Mouse (Mus musculus) megakaryocyte-erythroid progenitor cell, adult 5-6 weeks (primary cell): ENCODE results near the gene D130043K22Rik. TPM values are rescaled to one million over a fixed set of nuclear protein-coding genes. Genes with fewer than 3 reads are reported as not detected.
"Not testable (repeated sequence)": the region's sequence is repeated elsewhere in the genome, so short reads cannot be mapped to it uniquely, and the experiment has no call there.

Source experiments
- ATAC-seq: replicated peaks from 2 replicates; pipeline ENCODE4 v1.8.0; 2016; ENCODE audit warnings: mild to moderate bottlenecking, inconsistent platforms; ENCODE audit not compliant: severe bottlenecking, poor library complexity, low FRiP score, low TSS enrichment
- total RNA-seq, 2 experiments: library from RNA; stranded (forward) in 1 of 2; stranded (reverse) in 1 of 2; fragments of 200-1000, 215-1000 nt in 1 of 2; fragments of >200 nt in 1 of 2; fragmentation: Nextera tagmentation in 1 of 2; gene quantifications; 2 replicates each; pipeline ENCODE4 v1.2.3; 2014 to 2017

The D130043K22Rik gene
- total RNA-seq, 2 experiments from 2014 or later: 0.38 TPM; not detected in 1

DNA sequence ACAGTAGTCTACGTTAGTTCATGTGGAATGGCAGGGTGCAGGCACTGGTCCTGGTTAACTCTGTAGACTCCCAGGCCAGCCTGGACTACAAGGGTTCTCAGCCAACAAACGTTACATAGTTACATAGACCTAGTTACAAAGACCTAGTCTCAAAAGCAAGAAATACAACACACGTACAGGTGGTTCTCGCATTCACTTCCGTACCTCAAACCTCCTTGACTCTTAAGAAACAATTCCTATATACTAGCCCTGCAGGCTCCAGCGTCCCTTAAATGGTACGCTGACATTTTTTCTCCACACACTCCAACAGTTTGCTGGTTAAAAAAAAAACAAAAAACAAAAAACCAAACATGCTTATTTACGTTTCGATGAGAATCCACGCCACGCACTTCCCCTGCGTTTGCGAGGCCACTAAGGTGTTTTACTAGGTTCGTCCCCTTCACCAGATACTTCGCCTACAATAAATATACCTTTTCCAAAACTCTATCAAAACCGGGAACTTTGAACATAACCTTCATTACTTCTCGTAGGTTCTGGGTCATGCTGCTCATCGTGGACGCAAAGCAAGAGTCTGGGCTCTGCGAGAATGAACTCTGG, 14.1 kb upstream of the D130043K22Rik start:
- peak; percentile 22 for ATAC-seq

DNA sequence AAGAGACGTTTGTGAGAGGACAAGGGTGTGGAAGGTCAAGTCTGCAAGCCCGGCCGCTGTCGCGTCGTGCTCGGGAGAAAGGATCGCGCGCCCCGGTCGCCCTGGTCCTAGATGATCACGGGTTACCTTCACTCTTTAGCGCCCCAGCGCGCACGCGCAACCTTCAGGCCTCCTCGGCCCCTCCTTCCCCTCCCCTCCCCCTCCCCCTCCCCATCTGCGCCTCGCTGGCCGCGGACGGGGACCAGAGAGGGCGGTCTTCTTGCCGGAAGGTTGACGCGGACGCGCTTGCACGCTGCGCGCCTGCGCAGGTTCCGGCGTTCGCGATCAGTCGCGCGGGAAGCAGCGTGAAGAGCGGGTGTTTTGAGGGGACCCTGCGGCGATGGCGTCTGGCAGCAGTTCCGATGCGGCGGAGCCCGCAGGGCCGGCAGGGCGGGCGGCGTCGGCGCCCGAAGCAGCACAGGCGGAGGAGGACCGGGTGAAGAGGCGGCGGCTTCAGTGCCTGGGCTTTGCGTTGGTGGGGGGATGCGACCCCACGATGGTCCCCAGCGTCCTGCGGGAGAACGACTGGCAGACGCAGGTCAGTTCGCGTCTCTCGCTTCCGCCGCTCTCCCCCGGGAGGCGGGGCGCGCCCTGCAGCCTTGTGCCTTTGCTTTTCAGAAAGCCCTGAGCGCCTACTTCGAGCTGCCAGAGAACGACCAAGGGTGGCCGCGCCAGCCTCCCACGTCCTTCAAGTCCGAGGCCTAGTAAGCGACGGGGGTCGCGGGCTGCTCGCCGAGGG, 13.4 kb upstream of the D130043K22Rik start, which contains the start of the genes Acot13 and Tdp2:
Gene Acot13 (minus strand): TSS at position 188 of the 778 bp plus-strand sequence.
Gene Tdp2 (plus strand): TSS at position 327 of the 778 bp plus-strand sequence.
- ATAC-seq: peak; percentile 93

DNA sequence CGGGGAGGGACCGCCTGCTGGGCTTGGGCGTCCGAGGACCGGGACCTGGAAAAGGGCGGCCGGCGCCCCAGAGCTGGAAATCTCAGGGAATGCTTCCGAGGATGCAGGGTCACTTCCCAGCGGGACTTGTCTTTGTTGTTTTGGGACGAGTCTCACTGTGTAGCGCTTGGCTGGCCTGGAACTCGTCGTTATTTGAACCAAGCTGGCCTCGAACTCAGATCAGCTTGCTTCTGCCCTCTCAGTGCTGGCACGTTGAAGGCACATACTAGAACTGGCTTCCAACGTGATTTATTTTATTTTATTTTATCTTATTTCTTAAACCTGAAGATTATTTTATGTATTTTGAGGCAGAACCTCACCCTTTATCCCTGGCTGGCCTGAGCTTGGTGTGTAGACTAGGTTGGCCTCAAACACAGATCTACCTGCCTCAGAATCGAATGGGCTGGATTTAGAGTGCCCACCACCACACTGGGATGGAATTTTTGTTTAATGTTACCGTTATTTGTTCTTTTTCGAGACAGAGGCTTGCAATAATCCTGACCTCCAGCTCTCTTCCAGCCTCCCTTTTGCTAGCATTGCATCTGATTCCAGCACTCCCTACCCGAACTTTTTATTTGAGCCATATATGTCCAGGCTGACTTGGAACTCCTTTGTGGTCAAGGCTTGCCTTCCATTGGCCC, 12.7 kb upstream of the D130043K22Rik start:
- no peak for ATAC-seq

DNA sequence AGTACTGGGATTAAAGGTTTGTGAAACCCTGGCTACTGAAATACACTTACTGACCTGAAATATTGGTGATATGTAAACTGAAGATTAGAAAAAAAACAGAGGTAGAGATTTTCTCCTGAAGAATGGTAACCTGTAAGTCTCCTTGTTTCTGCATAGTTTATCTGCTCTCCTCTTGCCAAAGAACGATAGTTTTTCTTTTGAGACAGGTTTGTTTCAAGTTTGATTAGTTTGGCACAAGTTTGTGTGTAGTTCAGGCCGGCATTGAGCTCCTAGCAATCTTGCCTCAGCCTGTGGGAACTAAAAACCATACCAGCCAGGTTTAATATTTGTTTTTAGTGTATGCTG, 12.2 kb upstream of the D130043K22Rik start:
- no peak for ATAC-seq

DNA sequence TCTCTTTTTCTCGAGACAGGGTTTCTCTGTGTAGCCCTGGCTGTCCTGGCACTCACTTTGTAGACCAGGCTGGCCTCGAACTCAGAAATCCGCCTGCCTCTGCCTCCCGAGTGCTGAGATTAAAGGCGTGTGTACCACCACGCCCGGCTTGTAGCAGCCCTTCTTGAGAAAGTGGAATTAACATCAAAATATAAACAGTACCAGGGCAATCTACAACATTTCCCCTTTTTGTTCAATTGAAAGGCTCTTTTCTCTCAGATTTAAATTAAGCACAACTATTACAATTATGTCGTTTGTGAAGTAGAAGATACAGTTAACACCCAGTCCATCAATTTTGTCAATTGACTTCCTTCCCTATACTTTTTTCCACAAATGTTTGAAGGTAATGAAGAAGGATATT, 7.2 kb upstream of the D130043K22Rik start:
- not testable (repeated sequence) for ATAC-seq

DNA sequence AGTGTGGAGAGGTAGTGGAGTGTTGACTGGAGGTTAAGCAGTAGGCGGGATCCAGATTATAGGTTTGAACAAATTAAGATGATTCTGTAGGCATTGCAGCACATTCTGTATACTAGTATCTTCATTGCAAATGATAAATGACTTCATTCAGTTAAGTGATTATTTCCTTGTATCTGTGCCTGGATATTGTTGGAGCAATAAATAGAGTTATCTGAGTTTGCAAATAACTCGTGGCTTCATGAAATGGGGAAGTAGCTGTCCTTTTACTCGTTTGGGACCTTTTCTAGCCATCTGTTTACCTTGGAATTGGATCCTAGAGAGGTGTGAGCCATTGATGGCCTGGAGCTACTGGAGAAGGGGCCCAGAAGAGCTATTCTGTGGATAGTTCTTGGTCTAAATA, 5.1 kb upstream of the D130043K22Rik start:
- no peak for ATAC-seq

DNA sequence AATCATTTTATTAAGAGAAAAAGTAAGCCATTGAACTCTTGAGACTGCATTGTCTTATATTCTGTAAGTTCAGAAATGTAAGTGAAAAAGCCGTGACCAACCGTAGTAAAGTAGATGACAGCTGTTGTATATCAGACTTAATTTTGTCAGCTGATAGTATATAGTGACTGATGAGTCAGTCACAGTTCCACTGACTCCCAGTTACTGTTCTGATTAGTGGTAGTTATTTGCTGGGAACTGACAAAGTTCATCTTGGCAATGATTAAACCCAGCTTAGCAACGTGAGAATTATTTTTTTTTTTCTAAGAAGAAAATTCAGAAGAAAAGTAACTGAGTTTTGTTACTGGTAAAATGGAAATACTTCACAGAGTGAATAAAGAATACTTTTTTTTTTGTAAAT, 3.2 kb upstream of the D130043K22Rik start:
- no peak for ATAC-seq

DNA sequence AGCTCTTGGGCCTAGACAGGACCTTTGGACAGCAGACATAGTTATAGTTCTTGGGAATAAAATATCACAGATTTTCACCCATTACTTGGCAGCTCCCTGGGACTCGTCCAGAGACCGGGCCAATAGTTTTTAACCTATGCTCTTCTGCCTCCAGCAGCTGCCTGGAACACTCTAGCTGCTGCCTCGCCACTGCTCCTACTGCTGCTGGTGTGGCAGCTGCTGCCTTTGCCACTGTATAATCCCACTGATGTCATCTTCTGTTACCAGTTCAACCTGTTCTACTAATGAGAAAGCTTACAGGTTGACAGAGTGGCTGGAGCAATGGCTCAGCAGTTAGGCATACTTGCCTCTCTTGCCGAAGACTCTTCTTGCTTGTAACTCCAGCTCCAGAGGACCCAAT, 4.4 kb downstream of the D130043K22Rik start:
- no peak for ATAC-seq

DNA sequence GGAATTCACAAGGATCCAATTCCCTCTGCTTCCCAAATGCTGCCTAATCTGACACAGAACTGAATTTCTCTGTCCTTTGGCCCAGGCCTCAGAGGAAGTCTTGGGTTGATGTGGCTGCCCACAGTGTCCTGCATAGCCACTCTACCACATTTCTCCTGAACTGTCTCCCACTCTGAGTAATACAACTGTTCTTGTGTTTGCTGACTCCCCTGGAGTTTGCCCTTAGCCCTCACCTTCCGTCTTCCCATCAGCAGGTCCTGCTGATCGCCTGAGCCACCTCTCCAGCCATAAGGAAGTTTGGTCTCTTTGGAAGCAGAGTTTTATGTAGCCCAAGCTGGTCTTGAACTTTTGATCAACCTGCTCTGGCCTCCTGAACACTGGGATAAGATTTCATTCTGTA, 7.1 kb downstream of the D130043K22Rik start:
- no peak for ATAC-seq

DNA sequence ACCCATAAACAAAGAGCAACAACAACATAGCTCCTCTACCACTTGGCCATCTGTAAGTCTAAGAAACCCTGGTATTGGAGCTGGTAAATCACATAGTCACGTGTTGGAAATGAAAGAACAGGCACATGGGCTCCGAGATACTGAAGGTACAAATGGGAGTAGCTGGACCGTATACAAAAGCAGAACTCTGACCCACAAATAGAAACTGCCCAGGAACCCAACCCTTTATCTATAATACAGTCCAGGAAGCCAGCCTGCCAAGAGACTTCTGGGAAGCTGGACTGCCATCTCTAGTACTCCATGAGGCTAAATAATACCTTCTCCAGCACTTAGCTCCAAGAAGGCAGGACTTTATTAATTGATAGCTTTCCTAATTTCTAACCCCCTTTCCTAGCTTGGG, 7.6 kb downstream of the D130043K22Rik start:
- no peak for ATAC-seq

DNA sequence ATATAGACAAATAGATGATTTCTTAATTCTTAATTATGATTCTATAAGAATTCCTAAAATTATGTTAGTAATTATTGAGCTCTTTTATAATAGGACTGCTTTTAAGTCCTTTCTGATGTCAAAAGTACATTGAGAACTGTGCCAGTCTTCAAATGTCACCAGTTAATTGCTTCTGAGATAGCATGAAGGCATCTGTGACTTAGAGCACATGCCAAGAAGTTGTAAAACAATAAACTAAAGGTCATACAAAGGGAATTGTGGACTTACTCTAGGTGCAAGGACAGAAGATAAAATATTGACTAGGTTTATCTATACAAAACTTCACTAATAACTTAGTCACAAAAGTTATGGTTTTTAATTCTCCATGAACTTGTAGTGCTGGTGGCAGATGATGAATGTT, 14.2 kb downstream of the D130043K22Rik start:
- no peak for ATAC-seq

DNA sequence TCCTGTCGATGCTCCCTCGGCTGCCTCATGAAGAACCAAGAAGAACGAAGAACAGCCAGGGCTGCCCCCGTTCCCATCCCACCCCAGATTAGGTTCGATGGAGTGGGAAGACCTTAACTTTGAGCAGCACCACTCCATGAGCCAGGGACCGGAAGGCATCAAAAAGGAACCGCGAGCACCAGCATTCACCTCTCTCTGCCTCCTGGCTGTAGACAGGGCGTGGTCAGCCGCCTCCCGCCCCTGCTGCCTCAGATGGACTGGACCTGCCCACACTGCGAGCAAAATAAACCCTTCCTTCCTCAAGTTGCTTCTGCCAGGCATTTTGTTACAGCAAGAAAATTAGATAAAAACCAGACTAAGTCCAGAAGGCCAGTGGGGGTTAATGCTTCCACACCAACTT, 16.1 kb downstream of the D130043K22Rik start:
- no peak for ATAC-seq

DNA sequence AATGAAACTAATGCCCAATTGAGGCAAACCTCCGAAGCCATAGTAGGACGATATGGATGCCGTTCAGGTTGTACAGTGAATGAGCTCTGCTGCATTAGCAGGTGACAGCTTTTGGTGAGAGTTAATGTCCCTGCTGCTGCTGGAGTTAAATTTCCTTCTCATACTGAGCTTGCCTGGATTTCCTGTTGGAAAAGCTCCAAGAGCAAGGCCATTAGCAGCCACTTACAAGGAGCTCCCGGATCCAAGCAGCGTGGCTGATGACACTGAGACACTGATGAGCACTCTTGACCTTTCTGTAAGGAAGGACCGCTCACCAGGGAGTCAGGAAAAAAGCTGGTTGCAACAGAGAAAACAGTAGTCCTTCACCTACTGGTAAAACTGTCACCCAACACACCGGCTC, 17.1 kb downstream of the D130043K22Rik start:
- no peak for ATAC-seq

DNA sequence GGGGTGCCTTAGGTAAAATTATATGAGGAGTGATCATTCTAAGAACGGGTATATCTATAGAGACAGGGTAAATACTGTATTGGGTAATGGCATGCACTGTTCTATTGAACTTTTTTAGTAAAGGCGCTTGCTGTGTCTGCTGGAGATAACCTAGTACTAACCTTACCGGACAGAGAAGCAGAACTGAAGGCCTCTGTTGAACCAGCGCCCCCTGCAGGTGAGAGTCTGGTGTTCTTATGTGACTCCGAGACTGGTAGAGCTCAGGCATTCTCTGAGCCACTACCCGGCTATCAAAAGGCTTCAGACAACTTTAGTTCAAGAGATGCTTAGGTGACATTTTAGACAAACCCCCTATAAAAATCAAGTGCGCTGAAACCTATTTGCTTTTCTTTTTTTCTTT, 17.6 kb downstream of the D130043K22Rik start:
- peak; percentile 78 for ATAC-seq

DNA sequence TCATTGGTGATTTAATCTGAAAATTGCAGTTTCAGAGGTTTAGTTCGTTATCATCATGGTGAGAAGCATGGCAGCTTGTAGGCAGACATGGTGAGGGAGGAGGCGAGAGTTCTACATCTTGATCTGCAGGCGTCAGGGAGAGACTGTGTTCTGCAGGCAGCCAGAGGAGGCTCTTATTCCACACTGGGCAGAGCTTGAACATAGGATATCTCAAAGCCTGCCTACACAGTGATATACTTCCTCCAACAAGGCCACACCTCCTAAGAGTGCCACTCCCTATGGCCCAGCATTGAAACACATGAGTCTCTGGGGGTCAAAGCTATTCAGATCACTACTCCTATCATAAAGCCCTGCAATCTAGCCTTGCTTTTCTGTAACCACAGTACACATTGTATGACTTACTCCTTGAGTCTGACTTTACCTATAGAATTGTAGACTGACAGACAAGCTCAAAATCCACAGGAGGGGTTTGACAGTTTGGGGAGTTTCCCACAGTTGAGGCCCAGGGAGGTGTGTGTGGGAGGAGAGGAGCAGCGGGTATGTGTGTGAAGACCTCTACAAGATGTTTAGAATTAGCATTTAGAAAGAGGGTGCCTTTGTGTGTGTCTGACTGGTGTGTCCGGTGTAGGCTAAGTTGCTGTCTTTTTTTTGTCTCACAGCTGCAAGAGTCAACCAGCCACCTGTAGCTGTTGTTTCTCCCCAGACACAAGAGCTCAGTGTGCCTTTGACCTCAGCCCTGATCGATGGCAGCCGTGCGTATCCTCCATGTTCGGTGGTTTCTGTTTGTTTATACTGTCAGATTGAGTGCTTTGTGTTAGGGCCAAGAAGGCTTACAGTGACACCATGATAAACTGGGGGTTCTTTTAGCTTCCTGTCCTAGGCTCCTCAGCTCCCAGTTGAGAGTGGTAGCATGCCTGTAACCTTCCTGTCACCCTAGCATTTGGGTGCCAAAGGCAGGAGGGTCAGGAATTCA, 21.8 kb downstream of the D130043K22Rik start:
- ATAC-seq: no peak

DNA sequence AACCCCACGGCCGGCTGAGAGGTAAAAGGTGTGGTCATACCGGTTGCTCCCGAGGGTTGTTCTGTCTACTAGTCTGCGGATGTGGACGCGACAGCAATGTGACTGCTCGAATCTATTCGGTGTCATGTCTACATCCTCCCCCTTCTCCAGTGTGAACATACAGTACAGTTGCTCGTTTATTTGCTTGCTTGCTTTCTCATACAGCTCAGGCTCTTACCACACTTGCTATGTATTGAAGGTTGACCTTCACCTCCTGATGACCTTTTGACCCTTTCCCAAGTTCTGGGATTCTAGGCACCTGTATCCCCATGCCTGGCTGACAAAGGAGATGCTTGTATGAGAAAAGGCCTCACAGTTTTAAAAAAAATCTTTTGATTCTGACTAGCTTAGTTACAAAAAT, 22.9 kb downstream of the D130043K22Rik start:
- no peak for ATAC-seq

DNA sequence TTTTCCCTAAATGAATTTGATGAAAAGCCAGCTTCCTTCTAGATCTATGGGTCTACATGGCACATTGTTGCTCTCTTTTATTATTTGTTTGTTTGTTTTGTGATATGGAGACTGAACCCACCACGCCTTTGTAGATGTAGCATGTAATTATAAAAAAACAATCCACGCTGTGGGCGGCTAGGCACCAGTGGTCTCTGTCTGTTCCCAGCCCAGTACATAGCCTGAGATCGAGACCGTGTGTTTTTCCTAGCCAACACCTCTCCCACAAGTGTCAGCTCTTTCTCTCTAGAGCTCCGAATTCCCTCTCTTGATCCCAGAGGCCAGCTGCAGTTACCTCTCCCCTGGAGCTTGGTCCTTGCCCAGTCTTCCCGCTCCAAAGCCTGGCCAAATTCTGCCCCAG, 23.3 kb downstream of the D130043K22Rik start:
- no peak for ATAC-seq

DNA sequence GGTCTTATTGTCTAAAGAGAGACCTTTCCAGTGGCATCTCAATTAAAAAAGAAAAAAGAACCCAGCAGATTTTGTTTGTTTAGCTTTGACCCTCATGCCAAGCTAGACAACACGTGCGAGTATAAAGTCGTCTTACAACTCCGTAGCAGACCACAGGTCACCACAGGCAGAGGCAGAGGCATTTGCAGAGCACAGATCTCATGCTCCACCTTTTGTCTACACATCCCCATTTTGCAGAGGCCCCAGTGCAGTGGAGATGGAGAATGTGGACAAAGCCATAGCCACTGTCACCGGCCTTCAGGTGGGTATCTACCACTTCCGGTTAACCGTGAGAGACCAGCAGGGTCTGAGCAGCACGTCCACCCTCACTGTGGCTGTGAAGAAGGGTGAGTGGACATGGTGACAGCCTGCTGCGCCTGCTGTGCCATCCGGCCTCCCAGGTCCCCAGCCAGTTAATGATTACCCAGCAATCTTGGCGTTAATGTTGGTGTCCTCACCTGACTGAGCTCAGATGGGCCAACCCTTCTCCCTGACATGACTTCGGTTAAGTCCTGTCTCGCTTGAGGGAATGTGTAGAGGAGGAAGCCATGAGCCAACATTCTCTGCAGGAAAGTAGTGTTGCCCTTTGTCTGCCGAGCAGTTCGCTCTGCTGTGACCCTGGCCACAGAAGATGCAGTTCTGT, 34.6 kb downstream of the D130043K22Rik start:
- no peak for ATAC-seq

DNA sequence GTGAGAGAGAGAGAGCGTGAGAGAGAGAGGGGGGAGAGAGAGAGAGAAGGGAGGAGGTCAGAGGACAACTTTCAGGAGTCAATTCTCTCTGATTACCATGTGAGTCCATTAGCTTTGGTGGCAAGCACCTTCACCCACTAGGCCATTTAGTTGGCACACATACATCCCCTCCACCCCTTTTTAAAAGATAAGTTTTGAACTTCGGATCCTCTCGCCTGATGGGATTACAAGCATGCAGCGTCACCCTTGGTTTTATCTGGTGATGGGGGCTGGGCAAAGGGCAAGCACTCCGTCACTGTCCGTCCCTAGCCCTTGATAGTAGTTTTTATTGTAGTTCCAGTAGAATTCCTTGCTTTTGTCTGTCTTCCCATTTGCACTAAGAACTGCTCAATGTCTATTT, 35.3 kb downstream of the D130043K22Rik start:
- ATAC-seq: no peak
